Mouse (Mus musculus) hindbrain, embryonic 14.5 days (tissue): Measurements from ENCODE around the gene Prkn. TPM values are rescaled to one million over a fixed set of nuclear protein-coding genes. Genes with fewer than 3 reads are reported as not detected.

Experiments
- ATAC-seq: fragments of 200-750 bp; cut with Nextera tagmentation; 2 replicates; pipeline ENCODE4 v1.8.0; 2017; ENCODE audit warnings: moderate number of reproducible peaks, mild to moderate bottlenecking, moderate TSS enrichment, moderate library complexity; ENCODE audit not compliant: low FRiP score
- DNase-seq: peaks from one replicate; pipeline ENCODE4 v3.0.0-alpha.2; 2015; ENCODE audit warnings: low spot score
- H3K27ac ChIP-seq: fragments of 300-500 bp; sonication (generic); 2 replicates; pipeline ENCODE4 v1.5.1; 2014; ENCODE audit warnings: mild to moderate bottlenecking, moderate library complexity
- H3K27me3 ChIP-seq: fragments of 300-500 bp; sonication (generic); 2 replicates; pipeline ENCODE4 v1.6.1; 2014; ENCODE audit warnings: mild to moderate bottlenecking, low read length, mixed read lengths; ENCODE audit not compliant: control insufficient read depth, insufficient read depth
- H3K36me3 ChIP-seq: fragments of 300-500 bp; sonication (generic); replicated peaks from 2 replicates; pipeline ENCODE4 v1.6.1; 2014; ENCODE audit not compliant: control insufficient read depth, insufficient read depth
- H3K4me1 ChIP-seq: fragments of 300-500 bp; sonication (generic); replicated peaks from 2 replicates; pipeline ENCODE4 v1.6.1; 2014; ENCODE audit warnings: antibody characterized with exemption, low read length, mixed read lengths; ENCODE audit not compliant: control insufficient read depth, insufficient read depth
- H3K4me2 ChIP-seq: fragments of 300-500 bp; sonication (generic); replicated peaks from 2 replicates; pipeline ENCODE4 v1.6.1; 2014; ENCODE audit warnings: mild to moderate bottlenecking, moderate library complexity
- H3K4me3 ChIP-seq: fragments of 300-500 bp; sonication (generic); replicated peaks from 2 replicates; pipeline ENCODE4 v1.5.1; 2014; ENCODE audit warnings: mild to moderate bottlenecking, low read length
- H3K9ac ChIP-seq: fragments of 300-500 bp; sonication (generic); 2 replicates; pipeline ENCODE4 v1.6.1; 2014
- H3K9me3 ChIP-seq: fragments of 300-500 bp; sonication (generic); 2 replicates; pipeline ENCODE4 v1.6.1; 2016; ENCODE audit warnings: low read length; ENCODE audit not compliant: control insufficient read depth
- WGBS: fragments of 180-500 bp; shearing (Covaris S2); extraction: QIAGEN DNeasy Blood & Tissue Kit; methylation state at CpG from one replicate; pipeline ENCODE4 v1.1.7; 2014; 5-methylcytosine and 5-hydroxymethylcytosine counted together
- polyA plus RNA-seq: library from polyadenylated mRNA; unstranded; fragments of >200 nt; fragmentation: Nextera tagmentation; extraction: Ambion mirVana; gene quantifications from 2 replicates; pipeline ENCODE4 v1.2.1, GENCODE M21; 2014

Gene Prkn
- polyA plus RNA-seq, 1 experiment from 2014 or later = 4.4 TPM

DNA sequence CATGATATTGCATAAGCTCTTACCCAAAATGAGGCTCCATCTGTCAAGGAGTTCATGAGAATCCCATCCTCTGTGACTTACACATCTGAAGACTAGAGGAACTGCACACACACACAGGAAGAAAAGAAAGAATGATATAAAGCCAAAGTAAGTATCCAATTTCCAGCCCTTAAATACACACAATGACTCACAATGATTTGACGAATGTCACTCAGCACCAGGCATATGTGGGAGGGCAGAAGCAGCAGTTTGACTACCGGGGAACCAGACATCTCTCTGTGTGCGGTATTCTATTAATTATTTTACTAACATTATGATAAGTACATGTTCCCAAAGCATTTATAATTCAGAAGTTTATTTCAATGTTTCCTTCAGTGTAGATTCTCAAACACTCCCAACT lies 780.6 kb downstream of the Prkn start:
- Histone ChIP-seq H3K36me3 (no peaks in the 10 kb centered on the region), H3K4me1 (peaks cover 8% of the 10 kb centered on the region), H3K9ac (no peak overlapping the region), H3K4me2 (no peak overlapping the region), H3K9me3 (no peaks in the 10 kb centered on the region), H3K27ac (no peak overlapping the region), H3K27me3 (no peaks in the 10 kb centered on the region), H3K4me3 (no peak overlapping the region)
- DNase-seq = no peak
- no peak for ATAC-seq
- WGBS = 84% methylated on average over 3 of the region's 3 CpGs

DNA sequence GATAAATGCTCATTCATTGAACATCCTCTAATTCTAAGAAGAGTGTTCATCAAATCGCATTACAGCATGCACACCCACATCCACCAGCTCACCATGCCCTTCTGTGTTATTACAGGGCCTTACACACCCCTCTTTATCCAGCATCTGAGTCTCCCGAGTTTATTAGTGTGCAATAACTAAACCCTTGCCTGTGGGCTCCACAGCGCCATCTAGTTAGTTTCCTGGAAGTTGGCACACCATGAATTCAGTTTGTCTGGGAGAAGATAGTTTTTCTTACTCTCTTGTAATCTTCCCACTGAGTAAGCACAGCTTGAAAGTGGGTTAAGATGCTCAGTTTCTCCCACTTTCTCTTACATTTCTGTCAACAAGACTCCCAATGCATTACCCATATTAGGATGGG lies 781.3 kb downstream of the Prkn start:
- peaks cover 8% of the 10 kb centered on the region for H3K4me1 ChIP-seq
- H3K4me2 ChIP-seq = no peak overlapping the region
- H3K9me3 ChIP-seq = no peaks in the 10 kb centered on the region
- no peak overlapping the region for H3K27ac ChIP-seq
- H3K4me3 ChIP-seq = no peak overlapping the region
- 71% methylated on average over 3 of the region's 3 CpGs for WGBS
- ATAC-seq (no peak), DNase-seq (no peak)
- H3K9ac ChIP-seq = no peak overlapping the region
- no peaks in the 10 kb centered on the region for H3K27me3 ChIP-seq
- H3K36me3 ChIP-seq = no peaks in the 10 kb centered on the region

DNA sequence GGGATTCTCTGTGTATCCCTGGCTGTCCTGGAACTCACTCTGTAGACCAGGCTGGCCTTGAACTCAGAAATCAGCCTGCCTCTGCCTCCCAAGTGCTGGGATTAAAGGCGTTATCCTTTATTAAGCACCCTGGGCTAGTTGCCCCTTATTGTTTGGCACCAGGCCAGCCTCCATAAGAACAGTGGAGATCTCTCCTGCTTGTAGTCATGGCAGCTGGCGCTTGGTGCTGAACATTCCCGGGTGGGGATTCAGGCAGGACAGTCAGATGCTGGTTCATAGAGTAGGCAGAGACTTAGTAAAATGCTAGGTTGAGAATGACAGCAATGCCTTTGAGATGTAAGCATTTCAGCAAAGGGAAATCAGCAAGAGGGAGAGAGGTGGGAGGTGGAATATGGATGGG lies 786.1 kb downstream of the Prkn start:
- Histone ChIP-seq H3K36me3 (no peaks in the 10 kb centered on the region), H3K4me2 (no peak overlapping the region), H3K9ac (no peak overlapping the region), H3K9me3 (no peaks in the 10 kb centered on the region), H3K4me3 (no peak overlapping the region), H3K27me3 (no peaks in the 10 kb centered on the region), H3K4me1 (peaks cover 8% of the 10 kb centered on the region), H3K27ac (no peak overlapping the region)
- ATAC-seq (no peak), DNase-seq (no peak)
- 77% methylated on average over 3 of the region's 3 CpGs for WGBS

DNA sequence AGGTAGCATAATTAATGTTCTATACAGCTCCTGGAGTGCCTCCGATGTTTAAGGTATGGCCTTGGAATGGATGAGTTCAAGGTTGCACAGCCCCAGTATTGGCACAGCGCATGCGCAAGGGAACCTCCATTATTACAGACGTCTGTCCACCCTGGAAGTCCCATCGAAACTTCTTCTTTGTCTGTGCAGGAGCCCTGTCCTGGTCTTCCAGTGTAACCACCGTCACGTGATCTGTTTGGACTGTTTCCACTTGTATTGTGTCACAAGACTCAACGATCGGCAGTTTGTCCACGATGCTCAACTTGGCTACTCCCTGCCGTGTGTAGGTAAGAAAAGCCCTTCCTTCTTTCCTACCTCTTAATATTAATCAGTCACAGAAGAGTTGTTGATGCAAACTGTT lies 794.9 kb downstream of the Prkn start:
- ATAC-seq = no peak
- Histone ChIP-seq H3K36me3 (no peaks in the 10 kb centered on the region), H3K4me1 (0 out of 2 replicates have a peak, but pooled peaks cover 6% of the 10 kb centered on the region), H3K9me3 (no peaks in the 10 kb centered on the region), H3K27me3 (no peaks in the 10 kb centered on the region), H3K4me2 (no peak overlapping the region), H3K4me3 (no peak overlapping the region), H3K9ac (no peak overlapping the region), H3K27ac (no peak overlapping the region)
- DNase-seq = no peak
- 96% methylated on average over 11 of the region's 11 CpGs for WGBS

DNA sequence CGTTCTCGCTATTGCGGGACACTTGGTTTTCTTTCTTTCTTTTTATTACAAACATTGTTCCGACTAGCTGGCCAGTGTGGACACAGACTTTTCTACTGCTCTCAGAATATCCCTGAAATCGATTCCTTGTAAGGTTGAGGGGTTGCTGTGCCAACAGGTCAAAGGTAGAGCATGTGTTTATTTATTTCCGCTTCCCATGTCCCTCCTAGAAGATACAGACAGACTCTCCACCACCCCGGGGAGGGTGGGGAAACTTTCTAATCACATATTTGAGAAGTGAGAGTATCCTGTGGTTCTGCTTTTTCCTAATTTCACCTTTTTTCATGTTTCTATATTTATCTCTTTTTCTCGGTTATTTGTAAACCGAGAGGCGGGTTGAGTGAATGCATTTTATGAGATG lies 797.5 kb downstream of the Prkn start:
- H3K4me2 ChIP-seq = no peak overlapping the region
- H3K9me3 ChIP-seq = no peaks in the 10 kb centered on the region
- no peaks in the 10 kb centered on the region for H3K36me3 ChIP-seq
- H3K4me1 ChIP-seq = 0 out of 2 replicates have a peak, but pooled peaks cover 6% of the 10 kb centered on the region
- no peak overlapping the region for H3K9ac ChIP-seq
- H3K27ac ChIP-seq = no peak overlapping the region
- no peak overlapping the region for H3K4me3 ChIP-seq
- no peak for ATAC-seq
- no peak for DNase-seq
- no peaks in the 10 kb centered on the region for H3K27me3 ChIP-seq
- 89% methylated on average over 10 of the region's 10 CpGs for WGBS

DNA sequence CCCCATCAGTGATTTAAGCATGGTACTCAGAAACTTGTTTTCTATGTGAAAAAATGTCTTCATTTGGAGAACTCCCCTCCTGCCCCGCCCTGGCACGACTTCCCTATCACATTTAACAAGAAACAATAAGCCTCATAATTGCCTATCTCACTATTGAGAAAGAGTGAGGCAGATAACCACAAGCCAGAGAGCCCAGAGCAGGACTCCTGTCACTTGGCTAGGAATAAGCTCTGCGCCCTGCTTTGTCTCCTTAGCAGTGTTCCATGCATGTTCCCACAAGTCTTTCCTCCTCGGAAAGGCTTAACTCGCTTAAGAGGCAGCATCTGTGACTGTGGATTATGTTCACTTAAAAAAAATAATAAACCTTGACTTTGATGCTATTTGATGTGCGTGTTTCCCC lies 798.3 kb downstream of the Prkn start:
- H3K36me3 ChIP-seq = no peaks in the 10 kb centered on the region
- H3K4me1 ChIP-seq = 0 out of 2 replicates have a peak, but pooled peaks cover 6% of the 10 kb centered on the region
- H3K4me2 ChIP-seq = no peak overlapping the region
- DNase-seq (no peak), ATAC-seq (no peak)
- H3K27ac ChIP-seq = no peak overlapping the region
- no peak overlapping the region for H3K4me3 ChIP-seq
- H3K27me3 ChIP-seq = no peaks in the 10 kb centered on the region
- H3K9ac ChIP-seq = no peak overlapping the region
- WGBS = 87% methylated on average over 6 of the region's 6 CpGs
- H3K9me3 ChIP-seq = no peaks in the 10 kb centered on the region

DNA sequence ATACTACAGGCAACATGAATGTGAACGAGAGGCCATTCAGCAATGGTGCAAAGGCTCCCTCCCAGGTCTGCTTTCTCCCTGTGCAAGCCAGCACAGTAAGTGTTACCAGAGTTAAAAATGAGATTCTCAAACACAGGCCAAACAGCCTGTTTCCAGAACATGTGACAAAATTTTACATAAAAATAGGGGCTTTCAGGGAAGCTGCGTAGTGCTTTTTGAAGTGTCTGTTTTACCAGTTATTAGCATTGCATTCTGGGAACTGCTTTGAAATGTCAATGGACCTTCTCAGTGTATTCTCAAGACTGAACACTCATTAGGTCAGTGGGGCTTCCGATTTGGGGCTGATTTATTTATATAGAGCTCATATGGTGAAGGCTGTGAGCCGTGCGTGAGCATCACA lies 799.6 kb downstream of the Prkn start:
- no peaks in the 10 kb centered on the region for H3K27me3 ChIP-seq
- H3K9me3 ChIP-seq = no peaks in the 10 kb centered on the region
- no peak overlapping the region for H3K4me3 ChIP-seq
- DNase-seq = no peak
- ATAC-seq = no peak
- no peak overlapping the region for H3K9ac ChIP-seq
- H3K4me2 ChIP-seq = no peak overlapping the region
- WGBS = 61% methylated on average over 5 of the region's 5 CpGs
- no peak overlapping the region for H3K27ac ChIP-seq
- 0 out of 2 replicates have a peak, but pooled peaks cover 6% of the 10 kb centered on the region for H3K4me1 ChIP-seq
- no peaks in the 10 kb centered on the region for H3K36me3 ChIP-seq

DNA sequence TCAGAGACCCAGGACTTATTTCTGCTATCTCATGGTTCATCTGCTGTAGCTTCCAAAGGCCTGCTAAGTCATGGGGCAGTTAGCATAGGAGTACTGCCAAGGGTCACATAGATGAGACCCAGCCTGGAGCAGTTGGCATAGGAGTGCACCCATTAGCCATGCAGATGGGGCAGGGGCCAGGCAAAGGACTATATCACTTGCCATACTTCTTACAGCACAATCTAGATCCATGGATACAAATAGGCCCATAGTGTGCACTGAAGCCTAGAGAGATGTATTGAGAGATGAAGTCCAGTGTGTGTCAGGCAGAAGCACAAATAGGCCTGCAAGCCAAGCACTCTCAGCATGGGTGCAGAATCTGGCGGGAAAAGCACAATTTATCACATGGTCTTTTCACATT lies 802.1 kb downstream of the Prkn start:
- whole genome bisulfite sequencing = 48% methylated on average over 1 of the region's 1 CpGs
- Histone ChIP-seq H3K36me3 (no peaks in the 10 kb centered on the region), H3K27ac (no peak overlapping the region), H3K4me2 (no peak overlapping the region), H3K9ac (no peak overlapping the region), H3K4me3 (no peak overlapping the region), H3K4me1 (0 out of 2 replicates have a peak, but pooled peaks cover 6% of the 10 kb centered on the region), H3K9me3 (no peaks in the 10 kb centered on the region), H3K27me3 (no peaks in the 10 kb centered on the region)
- ATAC-seq (no peak), DNase-seq (no peak)

DNA sequence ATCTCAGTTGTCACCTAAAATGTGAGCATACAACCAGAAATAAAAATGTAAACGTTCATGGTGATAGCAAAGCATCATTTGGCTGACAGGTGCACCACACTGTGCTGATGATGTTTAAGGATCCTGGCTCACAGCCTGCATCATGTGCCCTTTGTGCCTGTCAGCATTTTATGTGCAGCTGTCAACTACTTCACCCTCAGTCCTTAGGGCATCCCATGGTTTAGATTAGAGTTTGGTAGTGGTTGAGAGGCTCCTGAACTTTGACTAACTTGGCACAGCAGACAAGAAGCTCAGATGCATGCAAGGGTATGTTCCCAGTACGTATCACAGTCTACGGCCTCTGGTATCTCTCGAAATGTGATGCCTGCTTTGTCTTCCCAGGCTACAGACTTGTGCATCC lies 803.8 kb downstream of the Prkn start:
- H3K27me3 ChIP-seq = no peaks in the 10 kb centered on the region
- no peak overlapping the region for H3K9ac ChIP-seq
- no peak overlapping the region for H3K27ac ChIP-seq
- no peak for DNase-seq
- ATAC-seq = no peak
- no peak overlapping the region for H3K4me2 ChIP-seq
- H3K4me3 ChIP-seq = no peak overlapping the region
- no peaks in the 10 kb centered on the region for H3K36me3 ChIP-seq
- no peaks in the 10 kb centered on the region for H3K9me3 ChIP-seq
- 68% methylated on average over 4 of the region's 4 CpGs for WGBS
- no peaks in the 10 kb centered on the region for H3K4me1 ChIP-seq

DNA sequence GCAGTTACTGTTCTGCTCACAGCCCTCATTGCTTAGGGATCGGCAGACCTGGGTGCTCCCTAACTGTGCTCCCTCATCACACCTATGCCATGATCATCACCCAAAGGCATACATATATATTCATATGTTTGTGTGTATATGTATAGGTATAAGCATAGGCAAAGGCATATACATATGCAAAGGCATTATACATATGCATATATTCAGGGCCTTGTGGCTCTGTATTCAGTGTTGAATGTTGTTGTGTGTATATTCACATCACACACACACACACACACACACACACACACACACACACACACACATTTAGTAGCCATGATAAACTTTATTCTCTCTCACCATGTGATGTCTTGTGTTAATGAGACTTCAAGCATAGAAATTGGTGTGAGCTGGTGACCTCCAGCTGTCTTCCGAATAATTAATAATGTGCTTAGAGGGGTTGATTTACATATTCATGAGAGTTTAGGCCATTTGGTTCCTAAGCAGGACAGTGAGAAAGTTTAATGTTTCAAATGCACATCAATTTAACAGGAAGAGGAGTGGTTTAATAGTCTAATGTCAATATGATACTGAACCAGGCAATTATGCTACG lies 804.8 kb downstream of the Prkn start:
- 56% methylated on average over 3 of the region's 3 CpGs for WGBS
- H3K4me1 ChIP-seq = no peaks in the 10 kb centered on the region
- no peak overlapping the region for H3K9ac ChIP-seq
- no peaks in the 10 kb centered on the region for H3K36me3 ChIP-seq
- H3K4me2 ChIP-seq = no peak overlapping the region
- no peak overlapping the region for H3K27ac ChIP-seq
- no peak for DNase-seq
- ATAC-seq = no peak
- H3K4me3 ChIP-seq = no peak overlapping the region
- no peaks in the 10 kb centered on the region for H3K27me3 ChIP-seq
- H3K9me3 ChIP-seq = no peaks in the 10 kb centered on the region
